Mouse (Mus musculus): ENCODE measurements around the gene Prox2.
"Not testable (repeated sequence)": the region's sequence is repeated elsewhere in the genome, so short reads cannot be mapped to it uniquely, and the experiment has no call there.

The Prox2 gene

DNA sequence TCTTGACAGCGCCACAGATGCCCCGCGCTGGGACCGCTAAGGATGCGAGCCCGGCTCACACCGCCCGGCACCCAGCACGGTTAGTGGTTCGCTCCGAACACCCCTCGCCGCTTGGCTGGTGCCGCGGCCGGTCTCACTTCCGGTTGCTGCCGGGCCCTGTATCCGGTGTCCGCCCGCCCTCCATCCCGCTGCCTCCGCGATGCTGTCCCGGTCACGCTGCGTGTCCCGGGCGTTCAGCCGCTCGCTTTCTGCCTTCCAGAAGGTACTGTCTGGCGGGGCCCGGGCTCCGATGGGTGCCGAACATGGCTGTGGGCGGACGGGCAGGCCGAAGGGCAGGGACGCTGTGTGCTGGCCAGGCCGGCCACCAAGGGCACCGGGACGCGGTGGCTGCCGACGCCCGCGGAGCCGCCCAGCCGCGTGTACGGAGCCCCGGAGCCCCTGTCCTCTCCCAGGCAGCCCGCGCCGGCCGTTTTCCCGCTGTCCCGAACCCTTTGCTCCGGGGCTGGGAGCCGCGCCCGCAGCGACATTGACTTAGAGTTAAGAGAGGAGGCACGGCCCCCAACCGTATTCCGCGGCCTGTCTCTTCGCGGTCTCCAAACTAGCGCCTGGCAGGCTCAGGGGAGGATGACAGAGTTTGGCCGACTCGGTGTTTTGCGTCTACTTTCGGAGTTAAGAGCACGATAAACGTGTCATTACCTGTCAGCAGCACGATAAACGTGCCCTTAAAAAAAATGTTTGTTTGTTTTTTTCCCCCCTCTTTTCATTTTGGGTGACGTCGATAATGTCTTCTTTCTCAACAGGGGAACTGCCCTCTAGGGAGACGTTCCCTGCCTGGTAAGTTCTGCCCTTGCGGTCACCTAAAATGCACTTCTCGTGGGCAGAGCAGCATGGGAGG lies at the start of gene Prox2, which contains the start of gene Dlst:
Prox2 (minus strand) TSS at position 62 of the 895 bp plus-strand sequence.
Dlst (plus strand) TSS at position 136 of the 895 bp plus-strand sequence.
- peak; percentile 72 to 84 for DNase-seq (ENCODE audit: low spot score in 2 of 2)

GRCm38 (mm10) chr12:85159592-85159991 lies 49.0 kb upstream of the Prox2 start:
- DNase-seq (ENCODE audit: low spot score in 2 of 2) = no peak

GRCm38 (mm10) chr12:85158801-85159200 lies 48.2 kb upstream of the Prox2 start:
- DNase-seq (ENCODE audit: low spot score in 2 of 2) = no peak

DNA sequence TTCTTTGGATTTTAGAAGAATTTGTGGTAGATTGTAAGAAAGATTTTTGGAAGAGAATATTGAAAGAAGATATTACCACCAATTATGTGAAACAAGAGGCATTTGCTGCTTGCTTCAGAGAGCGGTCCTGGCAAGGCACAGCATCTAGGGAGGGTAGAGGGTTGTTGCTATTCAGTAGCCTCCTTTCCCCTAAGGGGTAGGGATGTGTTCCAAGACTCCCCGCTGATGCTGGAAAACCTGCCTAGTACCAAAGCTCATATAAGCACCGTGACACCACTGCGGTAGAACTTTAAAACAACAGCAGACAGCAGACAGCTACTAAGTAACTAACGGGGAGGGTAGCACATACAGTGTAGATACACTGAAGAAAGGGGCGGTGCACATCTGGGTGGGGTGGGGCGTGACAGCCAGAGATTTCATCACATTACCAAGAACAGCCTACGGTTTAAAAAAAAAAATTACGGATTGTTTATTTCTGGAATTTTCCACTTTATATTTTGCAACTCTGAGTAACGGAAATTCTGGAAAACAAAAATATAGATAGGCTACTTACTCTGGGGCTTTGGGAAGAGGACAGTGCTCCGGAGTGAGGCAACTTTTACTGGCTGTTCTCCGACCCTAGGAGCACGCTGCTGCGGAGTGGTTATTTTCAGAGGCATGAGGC lies 47.4 kb upstream of the Prox2 start:
- DNase-seq (ENCODE audit: low spot score in 2 of 2) = no peak

GRCm38 (mm10) chr12:85156324-85156723 lies 45.8 kb upstream of the Prox2 start:
- DNase-seq (ENCODE audit: low spot score in 2 of 2) = no peak

- DNase-seq (ENCODE audit: low spot score in 2 of 2) = no peak
Measured at GRCm38 (mm10) chr12:85153011-85153410, 42.5 kb upstream of the Prox2 start.

DNA sequence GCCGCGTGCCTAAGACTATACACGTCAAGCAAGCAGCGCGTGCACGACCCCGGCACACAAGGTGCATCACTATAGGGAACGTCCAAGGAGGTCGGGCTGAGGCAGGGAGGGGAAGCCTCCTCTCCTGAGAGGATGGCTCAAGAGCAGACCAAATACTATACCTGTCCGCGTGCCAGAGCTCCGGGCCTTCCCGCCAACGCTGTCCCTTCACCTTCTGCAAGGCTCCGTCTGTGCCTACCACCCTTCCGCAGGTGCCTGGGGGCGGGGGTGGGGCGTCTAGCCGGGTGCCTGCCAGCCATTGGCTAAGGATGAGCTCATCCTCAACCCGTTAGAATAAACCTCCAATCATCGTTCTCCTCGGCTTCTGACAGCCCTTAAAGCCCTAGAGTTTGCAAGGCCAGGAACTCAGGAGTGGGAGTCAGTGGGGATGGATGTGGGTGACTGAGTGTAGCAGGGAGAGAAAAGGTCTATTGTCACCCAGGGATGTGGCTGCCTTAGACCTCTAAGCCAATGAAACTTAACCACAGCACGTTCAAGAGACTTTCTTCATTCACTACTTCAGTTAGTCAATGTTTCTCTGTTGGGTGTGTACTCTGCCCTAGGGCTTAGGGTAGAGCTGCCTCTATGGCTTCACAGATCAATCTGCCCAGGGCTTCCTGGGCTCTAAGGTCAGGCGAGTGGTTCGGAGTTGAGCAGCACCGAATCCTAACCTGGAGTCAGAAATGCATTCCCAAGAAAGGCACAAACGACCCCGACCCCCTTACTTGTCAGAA lies 40.6 kb upstream of the Prox2 start, which contains the start of gene Rps6kl1:
Rps6kl1 (minus strand) TSS at position 263 of the 773 bp plus-strand sequence.
- peak; percentile 71 to 72 for DNase-seq (ENCODE audit: low spot score in 2 of 2)

DNA sequence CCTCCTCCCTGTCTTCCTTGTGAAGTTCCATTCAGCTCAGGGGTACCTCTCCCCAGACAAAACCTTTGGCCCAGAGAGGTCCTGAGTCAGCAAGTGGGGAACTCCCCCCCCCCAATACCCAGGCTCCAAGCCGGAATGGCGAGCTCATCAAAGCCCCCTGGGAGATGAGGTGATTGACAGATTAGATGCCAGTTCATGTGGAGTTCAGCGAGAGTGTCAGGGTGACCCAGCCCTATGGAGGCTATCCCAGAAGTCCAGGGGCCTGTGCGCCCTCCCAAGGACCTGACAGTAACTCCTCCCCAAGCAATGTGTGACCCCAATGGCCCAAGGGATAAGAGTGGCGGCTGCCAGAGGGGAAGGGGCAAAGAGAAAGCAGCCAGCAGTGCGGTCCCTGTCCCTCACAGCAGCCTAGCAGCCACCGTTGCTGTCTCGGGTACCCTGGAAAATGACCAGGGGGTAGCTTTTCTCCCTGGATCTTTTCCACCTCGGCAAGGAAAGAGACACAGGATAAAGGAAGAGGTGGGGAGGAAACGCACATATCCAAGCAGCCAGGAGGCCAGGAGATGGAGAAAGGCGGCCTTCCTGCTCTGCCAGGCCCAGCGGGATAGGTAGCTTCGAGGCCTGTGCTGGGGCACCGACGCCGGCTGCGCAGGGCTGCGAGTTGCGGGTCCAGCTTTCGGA lies 39.9 kb upstream of the Prox2 start:
- no peak for DNase-seq (ENCODE audit: low spot score in 2 of 2)

DNA sequence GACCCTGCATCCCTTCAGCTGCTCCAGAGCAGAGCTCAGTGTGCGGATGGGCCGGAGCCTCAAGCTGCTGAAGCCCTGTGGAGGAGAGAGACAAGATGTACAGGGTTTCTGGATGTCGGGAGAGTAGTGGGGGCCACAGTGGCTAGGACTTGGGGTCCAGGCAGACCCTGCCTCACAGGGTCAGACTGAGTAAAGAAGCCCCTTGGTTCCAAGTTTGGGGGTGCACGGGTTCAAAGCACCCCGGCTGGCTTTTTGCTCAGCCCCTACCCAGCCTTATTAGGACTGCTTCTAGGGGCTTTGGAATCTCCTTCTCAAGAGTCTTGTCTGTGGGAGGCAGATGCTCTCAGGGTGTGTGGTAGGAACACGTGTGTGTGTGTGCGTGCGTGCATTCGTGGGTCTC lies 36.3 kb upstream of the Prox2 start:
- no peak for DNase-seq (ENCODE audit: low spot score in 2 of 2)

- DNase-seq (ENCODE audit: low spot score in 2 of 2) = no peak
Measured at GRCm38 (mm10) chr12:85146355-85146754, 35.8 kb upstream of the Prox2 start.

DNA sequence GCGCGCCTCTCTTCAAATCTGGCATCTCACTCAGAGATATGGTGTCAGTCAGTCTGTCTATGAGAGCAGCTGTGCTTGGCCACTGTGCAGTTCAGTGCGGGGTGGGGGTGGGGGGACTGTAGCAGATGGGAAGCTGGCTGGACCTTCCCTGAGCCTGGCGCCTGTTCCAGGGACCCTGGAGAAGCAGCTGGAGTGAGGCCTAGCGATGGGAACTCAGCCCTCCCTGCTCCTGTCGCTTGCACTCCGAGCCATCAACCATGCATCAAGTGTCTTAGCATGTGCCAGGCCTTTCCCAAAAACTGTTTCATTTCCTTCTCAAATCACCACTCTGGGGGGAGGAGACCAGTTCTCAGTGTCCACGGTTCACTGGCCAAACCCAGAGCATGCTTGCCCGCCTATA lies 35.1 kb upstream of the Prox2 start:
- no peak for DNase-seq (ENCODE audit: low spot score in 2 of 2)

- DNase-seq (ENCODE audit: low spot score in 2 of 2) = no peak
Measured at GRCm38 (mm10) chr12:85144821-85145220, 34.3 kb upstream of the Prox2 start.

GRCm38 (mm10) chr12:85144276-85144675 lies 33.7 kb upstream of the Prox2 start:
- DNase-seq (ENCODE audit: low spot score in 2 of 2) = not testable (repeated sequence)

GRCm38 (mm10) chr12:85142803-85143202 lies 32.2 kb upstream of the Prox2 start:
- DNase-seq (ENCODE audit: low spot score in 2 of 2) = peak in 1 of 2 experiments; percentile 79

- DNase-seq (ENCODE audit: low spot score in 2 of 2) = no peak
Measured at GRCm38 (mm10) chr12:85141096-85141495, 30.5 kb upstream of the Prox2 start.

DNA sequence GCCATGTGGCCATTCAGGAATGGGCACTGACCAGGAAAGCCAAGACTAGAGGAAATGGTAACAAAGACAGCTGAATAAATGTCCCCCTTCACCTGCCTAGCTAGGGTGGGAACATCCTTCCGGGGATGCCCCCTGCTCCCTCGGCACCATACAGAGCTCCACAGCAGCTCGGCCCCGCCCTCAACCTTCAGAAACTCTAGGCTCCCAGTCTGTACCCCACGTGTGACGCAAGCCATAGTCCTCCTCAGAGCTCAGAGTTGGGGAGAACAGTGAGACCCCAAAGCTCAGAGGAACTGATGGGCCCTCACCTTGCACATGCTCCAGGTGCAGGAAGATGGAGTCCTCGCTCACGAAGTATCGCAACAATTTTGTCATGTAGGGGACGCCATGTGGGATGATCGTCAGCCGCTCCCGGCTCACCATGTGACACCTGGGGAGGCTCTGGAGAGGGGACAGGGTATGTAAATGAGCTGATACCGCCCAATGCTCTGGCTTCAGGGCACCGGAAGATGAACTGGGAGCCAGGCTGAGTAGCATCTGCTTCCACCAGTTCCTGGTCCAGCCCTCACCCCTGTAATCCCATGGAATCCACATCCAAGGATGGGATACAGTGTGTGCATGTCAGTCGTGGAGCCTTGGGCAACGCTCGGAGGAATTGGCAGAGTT lies 29.6 kb upstream of the Prox2 start:
- DNase-seq (ENCODE audit: low spot score in 2 of 2) = no peak

GRCm38 (mm10) chr12:85136627-85137026 lies 26.1 kb upstream of the Prox2 start:
- DNase-seq (ENCODE audit: low spot score in 2 of 2) = no peak

DNA sequence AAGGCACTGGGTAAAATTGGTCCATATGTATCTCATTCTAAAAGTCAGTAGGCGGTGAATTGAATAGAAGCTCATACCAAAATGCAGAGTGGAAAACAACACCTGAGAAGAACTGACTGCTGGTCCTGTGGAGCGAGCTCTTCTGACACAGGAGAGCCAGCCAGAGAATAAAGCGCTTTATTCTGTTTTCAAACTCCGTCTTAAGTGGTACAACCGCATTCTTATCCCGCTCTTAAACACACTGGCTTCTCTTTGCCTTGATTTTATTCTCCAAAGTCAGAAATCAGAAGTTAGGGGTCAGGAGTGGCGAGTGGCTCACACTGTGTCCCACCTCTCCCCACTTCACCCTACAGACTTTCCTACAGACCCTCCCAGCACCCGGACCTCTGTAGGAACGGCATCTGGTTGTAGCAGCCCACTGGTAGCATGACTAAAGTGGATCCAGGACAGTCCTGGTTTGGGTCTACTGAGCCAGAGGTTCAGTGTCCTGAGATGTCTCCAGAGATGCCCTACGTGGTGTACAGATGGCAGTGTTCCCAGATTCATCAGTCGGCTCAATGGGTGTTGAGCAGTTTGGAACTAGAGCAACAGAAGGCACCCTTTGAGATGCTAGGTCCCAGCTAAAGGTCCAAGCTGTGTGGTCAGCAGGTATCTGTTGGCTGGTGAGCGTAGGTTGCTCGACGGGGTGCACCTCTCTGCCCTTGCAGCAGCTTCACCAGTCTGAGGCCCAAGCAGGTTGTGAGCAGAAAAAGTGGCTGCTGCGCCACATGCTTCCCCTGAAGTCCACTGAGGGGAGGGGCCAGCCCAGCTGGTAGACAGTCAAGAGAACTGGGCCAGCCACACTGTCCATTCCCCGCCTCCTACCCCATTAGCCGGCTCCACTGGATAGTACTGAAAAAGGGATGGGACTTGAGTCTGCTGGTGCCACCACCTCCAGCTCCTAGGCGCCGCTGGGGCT lies 25.2 kb upstream of the Prox2 start:
- DNase-seq (ENCODE audit: low spot score in 2 of 2) = no peak

DNA sequence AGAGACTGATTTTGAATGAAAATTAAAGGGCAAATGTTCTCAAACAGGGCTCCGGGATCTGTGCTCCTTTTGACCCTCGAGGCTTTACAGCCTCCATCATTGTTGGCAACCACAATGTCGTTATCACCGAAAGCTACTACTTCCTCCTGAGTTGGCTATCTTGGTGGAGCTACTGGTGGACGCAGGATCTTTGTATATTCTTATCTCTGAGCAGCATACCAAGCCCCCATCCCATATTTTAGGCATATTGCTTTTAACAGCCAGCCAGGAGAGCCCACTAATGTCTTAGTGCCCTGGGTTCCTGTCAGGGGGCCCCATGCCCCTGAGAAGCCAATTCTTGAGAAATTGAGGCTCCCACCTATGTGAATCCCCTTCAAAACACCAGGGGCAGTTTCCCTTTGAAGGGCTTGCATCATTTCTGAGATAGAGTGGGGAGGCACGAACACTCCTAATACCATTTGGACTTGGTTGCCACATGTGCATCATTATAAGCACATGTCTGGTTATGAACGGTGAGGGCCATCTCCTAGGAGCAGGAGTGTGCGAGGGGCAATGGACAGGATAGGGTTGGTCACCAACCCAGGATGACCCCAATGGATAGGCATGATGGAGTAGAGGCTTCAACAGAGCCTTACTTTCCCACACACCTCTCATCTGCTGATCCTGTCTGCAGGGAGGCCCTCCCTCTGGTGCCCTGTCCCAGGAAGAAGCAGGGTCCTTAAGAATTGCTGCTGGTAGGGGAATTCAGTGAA lies 23.7 kb upstream of the Prox2 start:
- no peak for DNase-seq (ENCODE audit: low spot score in 2 of 2)
